Mouse (Mus musculus) cerebellum, adult 9-10 months (tissue): ENCODE data around the gene Cx3cr1.
"Not testable (repeated sequence)": the region's sequence is repeated elsewhere in the genome, so short reads cannot be mapped to it uniquely, and the experiment has no call there.

Experiments used
- DNase-seq: peaks from one replicate; pipeline ENCODE4 v3.0.0; 2022

Cx3cr1 gene

GRCm38 (mm10) chr9:120069779-120070178 lies at the start of gene Cx3cr1:
TSS of gene Cx3cr1 (minus strand) at chr9:120069879.
- no peak for DNase-seq

GRCm38 (mm10) chr9:120118212-120118611 lies 48.5 kb upstream of the Cx3cr1 start:
- no peak for DNase-seq

- DNase-seq = no peak
Observed at GRCm38 (mm10) chr9:120116184-120116624, 46.5 kb upstream of the Cx3cr1 start.

GRCm38 (mm10) chr9:120115580-120115979 lies 45.9 kb upstream of the Cx3cr1 start:
- no peak for DNase-seq

- DNase-seq = no peak
Observed at GRCm38 (mm10) chr9:120114789-120115151, 45.1 kb upstream of the Cx3cr1 start.

DNA sequence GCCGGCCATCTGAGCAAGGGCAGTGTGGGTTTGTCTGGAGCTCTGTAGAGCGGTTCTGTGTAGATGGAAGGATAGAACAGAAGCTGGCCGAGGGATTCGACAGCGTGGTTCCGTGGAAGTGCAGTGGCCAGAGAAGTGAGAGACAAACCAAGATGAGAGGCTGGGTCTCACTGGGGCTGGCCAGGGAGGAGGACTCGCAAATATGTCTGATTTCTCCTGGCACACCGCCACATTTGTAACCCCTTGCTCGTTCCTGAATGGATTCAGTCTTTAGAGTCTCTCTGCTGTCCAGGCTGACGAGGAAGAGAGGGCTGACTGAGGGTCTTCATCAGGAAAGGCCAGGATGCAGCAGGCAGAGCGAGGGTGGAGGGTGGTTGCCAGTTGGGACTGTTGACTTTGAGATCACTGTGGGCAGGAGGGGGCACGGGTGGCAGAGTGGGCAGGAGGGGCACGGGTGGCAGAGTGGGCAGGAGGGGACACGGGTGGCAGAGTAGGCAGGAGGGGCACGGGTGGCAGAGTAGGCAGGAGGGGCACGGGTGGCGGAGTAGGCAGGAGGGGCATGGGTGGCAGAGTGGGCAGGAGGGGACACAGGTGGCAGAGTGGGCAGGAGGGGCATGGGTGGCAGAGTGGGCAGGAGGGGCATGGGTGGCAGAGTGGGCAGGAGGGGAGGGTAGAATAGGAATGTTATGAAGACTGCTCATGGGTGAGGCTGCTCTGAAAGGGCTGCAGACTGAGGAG lies 44.5 kb upstream of the Cx3cr1 start:
- DNase-seq = no peak

DNA sequence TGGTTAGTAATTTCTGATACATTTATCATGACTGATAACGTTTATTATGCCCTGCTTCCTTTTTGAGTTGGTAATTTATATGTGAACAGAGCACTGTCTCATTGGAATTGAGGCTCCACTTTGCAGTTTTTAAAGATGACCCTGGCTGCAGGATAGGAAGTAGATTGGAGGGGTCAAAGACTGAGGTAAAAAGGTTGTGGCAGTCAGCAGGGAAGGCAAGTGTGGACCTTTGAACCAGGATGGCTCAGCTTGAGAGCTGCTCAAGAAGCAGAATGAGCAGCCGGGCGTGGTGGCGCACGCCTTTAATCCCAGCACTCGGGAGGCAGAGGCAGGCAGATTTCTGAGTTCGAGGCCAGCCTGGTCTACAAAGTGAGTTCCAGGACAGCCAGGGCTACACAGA lies 43.8 kb upstream of the Cx3cr1 start:
- DNase-seq = no peak

GRCm38 (mm10) chr9:120112472-120112871 lies 42.8 kb upstream of the Cx3cr1 start:
- no peak for DNase-seq

DNA sequence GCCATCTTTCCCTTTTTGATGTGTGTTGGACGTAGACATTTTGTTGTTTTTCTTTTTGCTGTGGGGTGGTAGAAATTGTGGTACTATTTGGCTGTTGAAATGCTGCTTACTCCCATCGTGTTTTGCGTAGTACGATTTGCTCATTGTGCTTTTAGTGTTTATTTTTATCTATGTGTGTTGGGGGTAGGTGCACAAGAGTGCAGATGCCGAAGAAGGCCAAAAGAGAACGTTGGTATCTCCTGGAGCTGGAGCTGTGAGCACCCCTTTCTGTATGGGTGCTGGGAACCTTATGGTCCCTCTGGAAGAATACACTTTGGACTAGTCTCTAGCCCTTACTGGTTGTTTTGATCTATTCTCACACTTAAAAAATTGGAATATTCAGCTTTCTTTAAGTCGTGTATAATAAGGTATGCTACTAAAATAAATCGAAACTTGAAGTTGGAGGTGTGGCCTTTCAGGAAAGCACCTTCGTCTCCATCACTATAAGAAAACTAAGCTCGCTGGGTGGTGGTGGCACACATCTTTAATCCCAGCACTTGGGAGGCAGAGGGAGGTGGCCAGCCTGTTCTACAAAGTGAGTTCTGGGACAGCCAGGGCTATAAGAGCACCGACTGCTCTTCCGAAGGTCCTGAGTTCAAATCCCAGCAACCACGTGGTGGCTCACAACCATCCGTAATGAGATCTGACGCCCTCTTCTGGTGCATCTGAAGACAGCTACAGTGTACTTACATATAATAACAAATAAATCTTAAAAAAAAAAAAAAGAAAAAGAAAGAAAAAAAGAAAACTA lies 41.7 kb upstream of the Cx3cr1 start:
- no peak for DNase-seq

DNA sequence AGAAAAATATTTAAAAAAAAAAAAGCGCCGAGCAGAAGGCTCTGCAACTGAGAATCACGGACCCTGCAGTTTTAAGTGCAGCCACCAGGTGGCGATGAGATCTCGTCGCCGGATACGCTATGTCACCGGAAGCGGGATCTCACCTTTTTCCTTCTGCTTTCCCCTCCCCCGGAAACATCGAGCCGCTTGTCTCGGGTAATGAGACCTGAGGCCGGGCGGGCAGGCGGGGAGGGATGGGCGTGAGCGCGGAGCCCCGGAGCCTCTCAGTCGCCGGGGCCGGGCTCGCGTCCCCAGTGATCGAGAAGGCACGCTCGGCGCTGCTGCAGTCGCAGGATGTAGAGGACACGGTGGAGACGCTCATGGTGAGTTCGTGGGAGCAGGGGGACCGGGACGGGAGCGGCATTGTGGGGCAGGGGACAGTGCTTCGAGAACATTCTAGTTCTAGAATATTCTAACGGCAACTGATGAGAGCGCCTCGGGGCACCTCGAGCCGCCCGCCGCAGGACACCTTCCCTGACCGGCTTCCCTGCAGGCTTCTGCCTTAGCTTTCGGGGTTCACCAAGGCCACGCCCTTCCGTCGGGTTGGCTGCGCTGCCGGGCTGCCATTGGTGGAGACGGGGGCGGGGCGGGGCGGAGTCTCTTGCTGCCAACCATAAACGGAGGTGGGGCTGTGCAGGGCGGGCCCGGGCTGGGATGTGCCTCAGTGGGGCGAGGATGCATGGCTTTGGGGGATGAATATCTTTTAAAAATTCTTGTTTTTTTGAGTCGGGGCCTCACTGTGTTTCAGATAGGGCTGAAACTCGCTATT lies 40.7 kb upstream of the Cx3cr1 start, which contains the start of gene Slc25a38:
Gene Slc25a38 (plus strand): TSS at position 164 of the 808 bp plus-strand sequence.
- DNase-seq = peak; percentile 96

GRCm38 (mm10) chr9:120108953-120109352 lies 39.3 kb upstream of the Cx3cr1 start:
- DNase-seq = not testable (repeated sequence)

GRCm38 (mm10) chr9:120101165-120101564 lies 31.5 kb upstream of the Cx3cr1 start:
- no peak for DNase-seq

GRCm38 (mm10) chr9:120099304-120099703 lies 29.6 kb upstream of the Cx3cr1 start:
- DNase-seq = no peak

- peak; percentile 60 for DNase-seq
Observed at GRCm38 (mm10) chr9:120098682-120099081, 29.0 kb upstream of the Cx3cr1 start.

DNA sequence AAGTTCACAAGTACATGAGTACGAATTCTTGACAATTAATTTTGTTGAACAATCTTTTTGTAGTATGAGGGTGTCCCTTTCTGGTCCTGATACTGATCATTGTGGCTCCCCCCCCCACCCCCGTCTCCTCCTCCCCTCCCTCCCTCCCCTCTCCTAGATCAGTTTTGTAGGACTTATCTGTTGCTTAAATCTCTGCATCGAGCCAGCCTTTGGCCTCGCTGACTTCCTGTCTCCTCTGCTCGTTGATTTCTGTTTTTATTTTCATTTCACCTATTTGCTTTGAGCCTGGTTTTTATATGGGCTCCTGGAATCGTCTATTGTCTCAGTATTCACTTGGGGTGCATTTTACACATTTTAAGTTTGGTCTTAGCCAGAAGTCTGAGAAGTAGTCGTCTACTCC lies 26.2 kb upstream of the Cx3cr1 start:
- DNase-seq = no peak

DNA sequence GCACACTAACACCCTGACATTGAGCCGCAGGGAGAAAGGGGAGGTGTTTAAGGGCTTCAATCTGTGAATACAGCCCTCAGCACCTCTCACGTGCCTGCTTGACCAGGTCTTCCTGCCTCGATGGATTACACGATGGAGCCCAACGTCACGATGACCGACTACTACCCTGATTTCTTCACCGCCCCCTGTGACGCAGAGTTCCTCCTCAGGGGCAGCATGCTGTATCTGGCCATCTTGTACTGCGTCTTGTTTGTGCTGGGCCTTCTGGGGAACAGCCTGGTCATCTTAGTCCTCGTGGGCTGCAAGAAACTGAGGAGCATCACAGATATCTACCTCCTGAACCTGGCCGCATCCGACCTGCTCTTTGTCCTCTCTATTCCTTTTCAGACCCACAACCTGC lies 24.0 kb upstream of the Cx3cr1 start:
- DNase-seq = no peak

- DNase-seq = no peak
Observed at GRCm38 (mm10) chr9:120091696-120092238, 22.1 kb upstream of the Cx3cr1 start, which contains the start of gene Ccr8. TSS of gene Ccr8 (plus strand) at chr9:120092114.

GRCm38 (mm10) chr9:120091086-120091485 lies 21.4 kb upstream of the Cx3cr1 start:
- DNase-seq = no peak

- DNase-seq = no peak
Observed at GRCm38 (mm10) chr9:120089125-120089524, 19.4 kb upstream of the Cx3cr1 start.

DNA sequence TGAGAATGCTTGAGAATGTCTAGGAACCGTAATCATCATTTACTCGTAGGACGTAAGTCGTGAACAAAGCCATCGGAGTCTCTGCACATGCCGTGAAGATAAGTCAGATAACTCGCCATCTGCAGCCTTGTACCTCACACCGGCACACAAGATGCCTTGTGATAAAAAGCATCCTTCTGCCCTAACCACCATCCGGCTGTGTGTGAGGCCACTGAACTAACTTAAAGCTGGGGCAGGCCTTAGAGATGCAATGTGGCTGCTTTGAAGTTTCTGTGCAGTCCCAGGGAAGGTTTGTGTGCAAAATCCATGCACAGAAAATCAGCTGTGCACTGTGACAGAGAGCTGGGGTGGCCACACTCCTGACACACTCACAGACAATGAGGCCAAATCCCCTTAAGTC lies 14.7 kb upstream of the Cx3cr1 start:
- no peak for DNase-seq

DNA sequence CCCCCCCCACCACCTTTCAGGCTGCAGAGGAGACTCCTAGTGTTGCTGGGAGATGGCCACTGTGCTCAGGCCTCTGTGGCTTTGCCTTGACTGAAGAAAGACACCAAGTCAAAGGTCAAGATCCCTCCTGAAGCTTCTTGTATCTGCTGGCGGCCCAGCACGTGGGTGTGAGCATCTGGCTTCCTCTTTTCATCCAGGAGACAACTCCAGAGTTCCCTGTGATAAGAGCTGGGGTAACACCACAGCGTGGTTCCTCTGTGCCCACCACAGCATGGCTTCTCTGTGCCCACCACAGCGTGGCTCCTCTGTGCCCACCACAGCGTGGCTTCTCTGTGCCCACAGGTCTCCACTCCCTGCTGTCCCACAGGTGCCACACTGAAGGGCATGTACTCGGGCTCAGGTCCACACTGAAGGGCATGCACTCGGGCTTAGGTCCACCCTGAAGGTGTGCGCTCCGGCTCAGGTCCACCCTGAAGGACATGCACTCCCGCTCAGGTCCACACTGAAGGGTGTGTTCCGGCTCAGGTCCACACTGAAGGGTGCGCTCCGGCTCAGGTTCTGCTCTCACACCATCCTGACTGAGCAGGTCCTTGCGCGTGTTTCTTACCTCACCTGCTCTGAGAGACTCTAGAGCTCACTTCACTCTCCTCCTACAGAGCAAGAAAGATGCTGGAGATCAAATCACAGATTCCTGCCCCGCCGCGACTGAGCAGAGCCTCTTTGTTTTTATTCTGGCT lies 13.6 kb upstream of the Cx3cr1 start:
- DNase-seq = no peak

DNA sequence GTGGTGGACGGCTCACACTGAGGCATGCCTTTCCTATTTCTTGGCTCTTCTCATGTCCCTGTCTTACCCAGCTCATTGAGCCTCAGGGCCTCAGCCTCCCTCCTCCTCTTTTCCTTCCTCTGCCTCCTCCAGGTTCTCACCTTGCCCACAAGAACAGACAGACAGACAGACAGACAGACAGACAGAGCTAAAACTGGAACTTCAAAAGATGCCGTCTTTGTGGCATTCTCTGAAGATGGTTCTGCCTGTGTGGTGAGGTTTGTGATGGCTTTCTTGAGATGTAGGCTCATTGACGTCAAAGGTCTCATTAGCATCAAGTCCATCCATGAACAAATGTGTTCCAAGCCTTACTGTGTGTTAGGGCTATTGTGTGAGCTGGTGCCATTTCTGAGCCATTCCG lies 13.0 kb upstream of the Cx3cr1 start:
- no peak for DNase-seq
